Mouse (Mus musculus) yolk sac, embryonic 10.5 days (tissue): Measurements from ENCODE around the gene Zfp664.

Experiments used
- DNase-seq: peaks from one replicate; pipeline ENCODE4 v3.0.0-alpha.2; 2017; ENCODE audit warnings: low spot score

Gene Zfp664

DNA sequence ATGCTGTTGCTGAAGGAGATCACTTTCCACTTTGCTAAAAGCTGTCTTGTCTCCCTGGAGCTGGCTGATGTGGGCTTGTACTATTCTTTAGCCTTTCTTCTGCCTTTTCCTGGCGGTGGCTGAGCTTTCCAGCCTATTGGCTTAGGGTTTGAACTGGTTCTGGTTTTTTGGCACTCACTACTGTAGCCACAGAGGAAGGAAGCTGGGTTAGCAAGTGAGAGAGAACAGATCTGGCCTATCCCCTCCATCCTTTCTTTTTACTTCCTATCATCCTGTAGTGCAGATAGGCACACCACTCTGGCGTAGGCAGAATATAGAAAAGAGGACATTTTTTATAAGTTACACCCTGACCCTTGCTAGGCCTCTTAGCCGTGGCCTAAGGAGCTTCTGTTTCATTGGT, 10.6 kb downstream of the Zfp664 start:
- DNase-seq, result no peak

DNA sequence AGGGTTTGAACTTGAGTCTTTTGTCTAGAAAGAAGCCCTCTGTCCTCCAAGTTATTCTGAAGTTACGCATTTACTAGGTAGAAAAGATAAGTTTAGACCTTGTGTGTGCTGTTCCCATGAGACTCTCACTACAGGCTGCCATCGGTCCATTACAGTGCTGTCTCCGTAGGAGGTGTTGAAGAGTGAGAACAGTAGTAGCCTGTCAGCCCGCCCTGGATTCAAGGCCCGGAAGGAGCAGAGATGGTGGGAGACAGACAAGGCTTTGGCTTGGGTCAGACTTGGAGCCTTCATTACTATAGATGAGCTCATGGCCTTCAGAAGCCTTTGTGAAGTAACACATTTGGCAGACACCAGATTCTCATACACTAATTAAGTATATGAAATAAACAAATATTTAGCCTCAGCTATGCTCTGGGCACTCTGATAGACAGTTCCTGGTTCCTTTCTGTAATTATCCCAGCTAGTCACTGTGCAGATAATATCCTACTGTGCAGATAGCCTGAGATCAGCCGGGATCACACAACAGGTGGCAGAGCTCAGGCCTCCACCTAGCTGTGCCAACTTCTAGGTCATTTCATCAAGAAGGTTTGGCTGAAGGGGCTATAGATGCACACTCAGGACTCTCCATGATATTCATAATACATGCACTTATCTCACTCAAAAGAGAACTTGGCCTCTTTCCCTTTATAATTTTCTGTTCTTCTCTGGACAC, 11.6 kb downstream of the Zfp664 start:
- DNase-seq, result no peak

DNA sequence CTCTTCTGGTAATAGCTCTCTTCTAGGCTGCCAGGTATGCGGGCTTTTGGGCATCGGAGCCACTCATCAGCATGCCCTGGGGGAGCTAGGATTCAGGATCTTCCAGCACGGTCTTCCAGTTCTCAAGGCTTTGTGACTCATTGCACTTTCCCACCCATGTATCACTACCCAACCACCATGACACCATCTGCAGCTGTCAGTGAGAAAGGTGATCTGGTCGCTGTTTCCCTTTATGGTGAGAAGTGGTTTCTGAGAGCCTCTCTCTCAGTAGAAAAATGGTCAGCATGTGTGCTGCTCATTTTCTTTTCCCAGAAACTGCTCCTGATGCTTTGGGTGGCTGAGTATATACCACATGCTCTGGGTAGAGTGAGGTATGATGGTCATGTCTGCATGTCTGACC, 16.8 kb downstream of the Zfp664 start:
- DNase-seq, result no peak

GRCm38 (mm10) chr5:124879801-124880200, 17.3 kb downstream of the Zfp664 start:
- DNase-seq, result no peak

DNA sequence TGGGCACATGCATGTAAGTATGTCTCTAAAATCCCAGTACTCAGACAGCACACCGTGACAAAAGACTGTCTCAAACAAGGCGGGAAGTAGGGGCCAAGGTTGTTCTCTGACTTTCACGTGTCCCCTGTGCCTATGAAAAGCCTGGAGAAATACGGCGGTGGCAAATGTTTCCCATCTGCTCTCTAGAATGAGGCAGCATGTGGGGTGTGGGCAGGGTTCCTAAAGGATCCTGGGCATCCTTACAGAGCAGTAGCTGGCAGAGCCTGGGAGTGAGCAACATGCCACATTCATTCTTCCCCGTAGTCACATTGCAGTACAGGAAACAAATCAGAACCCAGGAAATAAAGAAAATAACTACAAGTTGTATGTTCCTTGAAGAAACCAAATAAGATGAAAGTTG, 21.4 kb downstream of the Zfp664 start:
- DNase-seq, result no peak

DNA sequence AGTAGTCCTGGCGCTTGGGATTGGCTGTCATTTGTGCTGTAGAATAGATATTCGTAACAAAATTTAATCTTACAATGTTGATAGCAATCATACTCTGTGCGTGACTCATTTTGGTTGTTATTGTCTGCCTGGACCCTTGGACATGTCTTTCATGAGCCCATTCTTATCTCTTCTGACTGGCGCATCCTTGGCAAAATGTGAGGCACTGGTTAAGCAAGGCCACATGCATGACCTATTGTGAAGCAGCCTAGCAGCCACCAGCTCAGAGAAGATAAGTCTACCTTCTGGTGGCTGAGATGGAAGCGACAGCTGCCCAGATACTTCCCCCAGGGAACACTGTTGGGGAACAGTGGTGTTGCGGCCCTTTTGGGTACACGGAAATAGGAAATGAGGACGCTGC, 26.2 kb downstream of the Zfp664 start:
- DNase-seq, result no peak

DNA sequence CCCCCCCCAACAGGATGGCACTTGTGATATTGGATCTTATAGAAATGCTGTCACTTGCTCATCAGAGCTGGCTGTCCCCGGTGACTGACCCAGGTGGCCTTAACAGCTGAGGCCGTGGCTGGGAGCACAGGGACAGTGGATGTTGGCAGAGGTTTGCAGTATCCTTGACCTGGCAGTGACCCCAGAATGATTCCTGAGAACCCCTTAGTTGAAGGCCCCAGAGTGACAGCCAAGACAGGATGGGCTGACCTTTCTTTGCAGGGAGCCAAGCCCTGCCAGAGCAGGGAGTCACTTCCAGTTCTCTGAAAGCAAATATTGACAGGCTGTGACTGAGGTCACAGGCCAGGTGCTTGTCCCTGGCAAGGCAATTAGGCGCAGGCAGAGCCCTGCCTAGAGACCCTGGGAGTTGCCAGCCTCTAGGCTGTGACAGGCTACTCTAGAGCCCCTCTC, 29.5 kb downstream of the Zfp664 start:
- DNase-seq, result peak; percentile 53

DNA sequence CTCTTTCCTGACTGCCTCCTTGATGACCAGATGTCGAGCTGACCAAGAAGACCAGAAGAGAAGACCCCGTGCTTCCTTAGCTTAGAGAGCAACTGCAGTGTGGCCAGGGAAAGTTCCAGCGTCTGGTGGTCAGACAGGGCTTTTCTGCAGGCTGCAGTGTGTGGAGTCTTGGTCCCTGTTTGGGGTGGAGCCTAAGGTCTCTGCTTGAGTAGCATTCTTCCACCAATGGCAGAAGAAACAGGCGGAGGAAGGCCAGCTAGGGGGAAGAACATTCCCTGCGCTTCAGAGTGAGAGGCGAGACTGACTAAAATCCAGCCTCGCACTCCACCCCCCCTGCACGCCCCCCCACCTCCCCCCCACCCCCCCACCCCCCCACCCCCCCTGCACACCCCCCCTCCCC, 33.6 kb downstream of the Zfp664 start:
- DNase-seq, result no peak

- peak; percentile 67 for DNase-seq
Measured at GRCm38 (mm10) chr5:124899945-124900631, 37.6 kb downstream of the Zfp664 start.

GRCm38 (mm10) chr5:124900738-124901490, 38.4 kb downstream of the Zfp664 start:
- no peak for DNase-seq

DNA sequence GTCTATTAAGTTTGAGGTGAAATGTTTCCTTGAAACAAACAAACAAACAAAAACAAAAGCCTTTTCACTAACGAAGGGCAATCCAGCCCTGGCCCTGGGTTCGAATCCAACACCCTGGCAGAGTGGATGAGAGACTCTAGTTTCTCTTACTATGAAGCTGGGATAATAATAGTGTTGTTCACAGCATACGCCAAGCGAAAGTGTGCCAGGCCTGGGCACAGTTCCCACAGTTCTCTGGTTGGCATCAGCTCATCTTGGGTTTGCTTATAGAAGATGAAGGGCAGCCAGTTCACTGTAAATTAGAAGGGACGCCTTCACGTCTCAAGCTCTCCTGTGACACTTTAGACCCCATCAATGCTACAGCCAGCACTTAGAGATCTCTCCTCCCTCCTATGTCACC, 39.2 kb downstream of the Zfp664 start:
- no peak for DNase-seq

GRCm38 (mm10) chr5:124902195-124902594, 39.7 kb downstream of the Zfp664 start:
- DNase-seq, result no peak

DNA sequence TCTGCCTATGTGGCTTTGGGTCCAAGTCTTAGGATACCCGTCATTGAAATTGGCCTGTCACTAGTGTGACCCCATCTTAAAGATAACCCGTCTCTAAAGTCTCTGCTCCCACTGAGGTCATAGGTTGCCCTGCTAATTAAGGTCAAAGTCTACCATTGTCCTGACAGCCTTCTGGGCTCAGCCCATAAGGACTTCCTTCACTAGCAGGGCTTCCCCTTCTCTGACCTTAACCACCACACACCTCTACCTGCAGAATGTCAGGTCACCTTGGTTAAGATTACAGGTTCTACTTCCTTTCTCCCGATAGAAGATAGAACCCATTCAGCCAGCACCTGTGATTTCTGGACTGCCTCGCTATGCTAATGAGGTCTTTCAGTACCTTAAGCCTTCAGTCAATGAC, 41.4 kb downstream of the Zfp664 start:
- DNase-seq, result no peak

DNA sequence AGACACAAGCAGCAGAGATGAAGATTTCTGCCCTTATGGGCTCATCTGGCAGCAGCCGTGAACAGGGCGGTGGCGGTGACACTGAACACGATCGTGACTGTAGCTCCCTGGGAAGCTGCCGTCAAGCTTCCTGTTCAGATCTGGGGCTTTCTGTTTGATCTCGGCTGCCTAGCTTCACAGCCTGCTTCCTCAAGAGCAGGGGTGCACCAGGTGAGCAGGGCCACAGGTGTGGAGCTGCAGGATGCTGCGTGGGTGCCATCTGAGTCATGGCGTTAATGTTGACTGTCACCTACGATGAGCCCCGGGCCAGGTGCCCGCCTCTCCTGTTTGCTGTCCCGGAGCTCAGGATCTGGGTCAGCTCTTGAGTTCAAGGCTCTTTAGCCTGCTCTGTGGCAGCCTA, 44.4 kb downstream of the Zfp664 start:
- no peak for DNase-seq

GRCm38 (mm10) chr5:124908860-124909259, 46.4 kb downstream of the Zfp664 start:
- peak; percentile 52 for DNase-seq

DNA sequence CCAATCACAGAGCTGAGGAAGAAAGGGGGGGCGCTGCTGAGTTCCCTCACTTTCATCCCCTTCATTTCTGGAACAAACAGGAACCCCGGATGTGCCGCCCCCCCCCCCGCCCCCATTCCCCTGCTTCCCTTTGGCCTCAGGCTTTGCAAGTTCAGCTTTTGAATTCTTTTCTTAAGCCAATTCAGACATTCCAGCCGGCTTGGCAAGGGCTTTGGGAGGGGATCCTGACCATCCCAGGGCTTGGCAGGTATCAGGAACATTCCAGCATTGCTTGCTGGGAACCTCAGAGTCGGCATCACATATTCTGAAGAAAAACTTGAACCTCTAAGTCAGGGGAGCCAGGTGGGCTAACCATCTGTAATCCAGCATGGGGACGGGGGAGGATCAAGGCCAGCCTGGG, 49.8 kb downstream of the Zfp664 start:
- DNase-seq, result no peak

DNA sequence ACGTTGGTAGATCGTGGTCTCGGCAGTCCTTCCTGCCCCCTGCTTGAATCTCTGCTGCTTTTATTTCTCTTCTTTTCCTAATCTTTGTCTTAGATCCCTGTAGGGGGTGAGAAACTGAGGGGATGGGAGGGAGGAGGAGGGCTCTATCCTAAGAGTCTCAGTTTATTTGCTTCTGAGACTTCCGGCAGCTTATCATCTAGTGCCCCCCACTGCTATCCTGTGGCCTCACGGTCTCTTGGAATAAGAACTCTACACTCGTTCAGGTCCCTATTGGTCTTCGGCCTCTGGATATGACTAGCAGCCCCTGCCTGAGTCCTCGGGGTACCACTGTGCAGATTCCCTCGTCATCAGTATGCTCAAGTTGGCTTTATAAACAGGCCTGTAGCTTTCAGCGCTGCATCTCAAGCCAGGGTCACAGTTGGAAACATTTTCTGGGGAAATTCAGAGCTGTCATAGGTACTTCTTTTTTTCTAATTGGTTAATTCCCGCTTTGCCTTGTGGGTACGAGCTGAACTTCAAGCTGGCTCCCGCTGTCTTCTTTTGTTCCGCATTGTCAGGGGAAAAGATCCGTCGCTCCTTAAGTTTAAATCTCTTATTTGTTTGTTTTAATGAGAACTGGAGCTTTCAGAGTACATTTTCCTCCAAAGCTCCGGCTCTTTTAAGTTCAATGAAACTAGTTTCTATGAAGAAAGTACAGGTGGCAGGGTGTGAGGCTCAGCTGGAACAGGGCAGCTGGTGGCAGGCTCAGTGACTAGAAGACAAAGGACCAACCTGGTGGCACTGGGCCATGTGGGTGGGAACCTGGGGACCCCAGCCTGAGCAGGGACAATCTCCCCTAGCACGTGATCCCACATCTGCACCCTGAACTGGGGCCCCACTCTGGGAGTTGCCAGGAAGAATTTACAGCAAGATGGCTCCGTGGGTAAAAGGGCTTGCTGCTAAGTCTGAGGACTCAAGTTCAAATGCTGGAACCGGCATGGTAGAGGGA, 50.7 kb downstream of the Zfp664 start:
- DNase-seq, result no peak

DNA sequence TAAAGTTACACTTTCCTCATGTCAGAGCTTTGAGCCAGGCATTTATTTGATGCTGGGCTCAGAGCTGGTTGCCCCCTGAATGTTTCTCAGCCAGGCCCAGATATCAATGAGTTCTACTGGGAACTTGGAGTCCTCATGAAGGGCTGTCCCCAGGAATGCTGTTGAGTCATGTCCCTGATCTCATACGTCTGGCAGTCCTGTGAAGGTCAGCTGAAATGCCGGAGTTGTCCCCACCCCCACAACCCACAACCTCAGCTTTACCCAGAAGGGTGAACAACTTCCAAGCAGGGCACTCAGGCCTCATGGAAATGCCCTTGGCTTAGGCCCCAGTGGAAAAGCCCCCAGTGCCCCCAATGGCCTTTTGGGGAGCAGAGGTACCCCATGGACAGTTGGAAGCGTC, 57.3 kb downstream of the Zfp664 start:
- no peak for DNase-seq

GRCm38 (mm10) chr5:124921410-124921809, 58.9 kb downstream of the Zfp664 start:
- DNase-seq, result no peak

GRCm38 (mm10) chr5:124922356-124923352, 60.2 kb downstream of the Zfp664 start:
- no peak for DNase-seq
